Mouse (Mus musculus): ENCODE data around the gene Ppp1r15a. TPM values are rescaled to one million over a fixed set of nuclear protein-coding genes. Genes with fewer than 3 reads are reported as not detected.

The Ppp1r15a gene
- polyA plus RNA-seq, 1 experiment: 15.3 TPM

- TF ChIP-seq POLR2A (IDR thresholded peaks at IDR 0.05; ENCODE audit: low read depth, low read length) (peak; percentile 28), CTCF (IDR thresholded peaks at IDR 0.05; ENCODE audit: extremely low read depth, insufficient read length, insufficient replicate concordance, low read depth, low read length) (no peak)
- H3K4me1 ChIP-seq (ENCODE audit: control insufficient read depth, insufficient read depth, insufficient read length, low read length): peaks cover 26% of the 10 kb centered on the region
- peak overlapping the region; percentile 42 for H3K4me3 ChIP-seq (ENCODE audit: low read depth, low read length)
- H3K27ac ChIP-seq (ENCODE audit: insufficient read depth, low read depth, low read length): peak overlapping the region; percentile 91
- peaks cover 16% of the 10 kb centered on the region for H3K36me3 ChIP-seq (ENCODE audit: control insufficient read depth, insufficient read depth, low read length)
- H3K27me3 ChIP-seq (ENCODE audit: control insufficient read depth, insufficient read depth, low read length): no peaks in the 10 kb centered on the region
- under 1% methylated on average over 24 of the region's 24 CpGs for WGBS
Measured at GRCm38 (mm10) chr7:45567780-45568516, 41.9 kb upstream of the Ppp1r15a start.

GRCm38 (mm10) chr7:45567112-45567779, 41.2 kb upstream of the Ppp1r15a start:
- 56% methylated on average over 8 of the region's 8 CpGs for WGBS
- H3K4me3 ChIP-seq (ENCODE audit: low read depth, low read length): no peak overlapping the region
- H3K27ac ChIP-seq (ENCODE audit: insufficient read depth, low read depth, low read length): peak overlapping the region; percentile 91
- H3K4me1 ChIP-seq (ENCODE audit: control insufficient read depth, insufficient read depth, insufficient read length, low read length): peaks cover 26% of the 10 kb centered on the region
- no peak; the same call in 1 of the 2 replicates for TF ChIP-seq CTCF (IDR thresholded peaks at IDR 0.05; ENCODE audit: extremely low read depth, insufficient read length, insufficient replicate concordance, low read depth, low read length)
- no peak for TF ChIP-seq POLR2A (IDR thresholded peaks at IDR 0.05; ENCODE audit: low read depth, low read length)
- no peaks in the 10 kb centered on the region for H3K27me3 ChIP-seq (ENCODE audit: control insufficient read depth, insufficient read depth, low read length)
- H3K36me3 ChIP-seq (ENCODE audit: control insufficient read depth, insufficient read depth, low read length): peaks cover 15% of the 10 kb centered on the region

GRCm38 (mm10) chr7:45565446-45565845, 39.4 kb upstream of the Ppp1r15a start:
- no peak overlapping the region for H3K4me3 ChIP-seq (ENCODE audit: low read depth, low read length)
- H3K4me1 ChIP-seq (ENCODE audit: control insufficient read depth, insufficient read depth, insufficient read length, low read length): peaks cover 16% of the 10 kb centered on the region
- no peaks in the 10 kb centered on the region for H3K27me3 ChIP-seq (ENCODE audit: control insufficient read depth, insufficient read depth, low read length)
- WGBS: 93% methylated on average over 9 of the region's 9 CpGs
- no peak for TF ChIP-seq CTCF (IDR thresholded peaks at IDR 0.05; ENCODE audit: extremely low read depth, insufficient read length, insufficient replicate concordance, low read depth, low read length)
- TF ChIP-seq POLR2A (IDR thresholded peaks at IDR 0.05; ENCODE audit: low read depth, low read length): no peak
- H3K27ac ChIP-seq (ENCODE audit: insufficient read depth, low read depth, low read length): no peak overlapping the region
- peaks cover 4% of the 10 kb centered on the region for H3K36me3 ChIP-seq (ENCODE audit: control insufficient read depth, insufficient read depth, low read length)

- Histone ChIP-seq H3K27me3 (ENCODE audit: control insufficient read depth, insufficient read depth, low read length) (no peaks in the 10 kb centered on the region), H3K36me3 (ENCODE audit: control insufficient read depth, insufficient read depth, low read length) (no peaks in the 10 kb centered on the region), H3K4me3 (ENCODE audit: low read depth, low read length) (no peak overlapping the region), H3K27ac (ENCODE audit: insufficient read depth, low read depth, low read length) (no peak overlapping the region), H3K4me1 (ENCODE audit: control insufficient read depth, insufficient read depth, insufficient read length, low read length) (peaks cover 14% of the 10 kb centered on the region; the same call in 1 of the 2 replicates)
- TF ChIP-seq POLR2A (IDR thresholded peaks at IDR 0.05; ENCODE audit: low read depth, low read length): no peak
- no peak for TF ChIP-seq CTCF (IDR thresholded peaks at IDR 0.05; ENCODE audit: extremely low read depth, insufficient read length, insufficient replicate concordance, low read depth, low read length)
- 50% methylated on average over 2 of the region's 2 CpGs for WGBS
Measured at GRCm38 (mm10) chr7:45564811-45565210, 38.7 kb upstream of the Ppp1r15a start.

DNA sequence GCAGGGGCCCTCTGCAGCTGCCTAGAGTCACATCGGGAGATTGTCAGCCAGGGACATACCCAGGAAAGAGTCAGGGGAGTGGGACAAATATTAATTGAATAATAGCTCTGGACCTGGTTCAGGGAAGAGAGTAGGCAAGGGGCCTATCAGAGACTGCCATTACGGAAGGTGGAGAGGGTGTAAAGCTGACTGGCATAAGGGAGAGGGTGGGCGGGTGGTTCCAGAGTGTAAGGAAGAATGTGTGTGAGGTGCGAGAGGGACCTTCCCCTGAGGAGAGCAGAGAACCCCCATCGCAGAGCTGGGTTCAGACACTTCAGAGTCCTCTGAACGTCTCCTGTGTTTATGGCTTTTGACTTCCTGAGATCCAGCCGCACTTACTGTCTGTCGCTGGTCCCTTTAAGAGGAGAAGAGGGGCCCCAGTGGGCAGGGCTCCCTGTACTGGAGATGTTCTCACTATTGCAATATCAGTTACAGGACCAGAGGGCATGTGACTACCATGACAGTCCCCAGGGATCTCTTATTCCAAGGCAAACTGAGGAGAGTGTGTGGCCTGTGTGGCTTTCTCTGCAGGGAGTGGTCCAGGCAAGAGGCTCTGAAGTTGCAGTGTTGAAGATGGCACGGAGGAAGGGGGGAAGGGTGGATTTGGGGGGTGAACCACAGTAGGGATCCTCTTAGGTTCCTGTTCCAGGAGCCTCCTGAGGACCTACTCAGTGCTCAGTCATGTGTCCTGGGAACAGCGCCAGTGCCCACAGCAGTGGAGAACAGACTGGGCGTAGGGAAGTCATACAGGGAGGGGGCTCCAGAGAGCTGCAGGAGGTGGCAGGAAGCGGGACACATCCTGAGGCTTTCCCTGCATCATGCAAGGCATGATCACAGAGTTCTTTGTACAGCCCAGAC, 35.8 kb upstream of the Ppp1r15a start:
- no peak for TF ChIP-seq CTCF (IDR thresholded peaks at IDR 0.05; ENCODE audit: extremely low read depth, insufficient read length, insufficient replicate concordance, low read depth, low read length)
- TF ChIP-seq POLR2A (IDR thresholded peaks at IDR 0.05; ENCODE audit: low read depth, low read length): no peak
- Histone ChIP-seq H3K4me1 (ENCODE audit: control insufficient read depth, insufficient read depth, insufficient read length, low read length) (peaks cover 2% of the 10 kb centered on the region; the same call in 1 of the 2 replicates), H3K27ac (ENCODE audit: insufficient read depth, low read depth, low read length) (no peak overlapping the region), H3K36me3 (ENCODE audit: control insufficient read depth, insufficient read depth, low read length) (no peaks in the 10 kb centered on the region), H3K4me3 (ENCODE audit: low read depth, low read length) (no peak overlapping the region), H3K27me3 (ENCODE audit: control insufficient read depth, insufficient read depth, low read length) (no peaks in the 10 kb centered on the region)
- WGBS: 65% methylated on average over 12 of the region's 12 CpGs

GRCm38 (mm10) chr7:45560843-45561623, 35.0 kb upstream of the Ppp1r15a start:
- no peak overlapping the region for H3K4me3 ChIP-seq (ENCODE audit: low read depth, low read length)
- H3K27ac ChIP-seq (ENCODE audit: insufficient read depth, low read depth, low read length): no peak overlapping the region
- WGBS: 33% methylated on average over 17 of the region's 17 CpGs
- no peaks in the 10 kb centered on the region for H3K27me3 ChIP-seq (ENCODE audit: control insufficient read depth, insufficient read depth, low read length)
- no peaks in the 10 kb centered on the region for H3K36me3 ChIP-seq (ENCODE audit: control insufficient read depth, insufficient read depth, low read length)
- peak; percentile 69; the same call in 1 of the 2 replicates for TF ChIP-seq CTCF (IDR thresholded peaks at IDR 0.05; ENCODE audit: extremely low read depth, insufficient read length, insufficient replicate concordance, low read depth, low read length)
- TF ChIP-seq POLR2A (IDR thresholded peaks at IDR 0.05; ENCODE audit: low read depth, low read length): no peak
- H3K4me1 ChIP-seq (ENCODE audit: control insufficient read depth, insufficient read depth, insufficient read length, low read length): peaks cover 2% of the 10 kb centered on the region; the same call in 1 of the 2 replicates
